Mouse (Mus musculus) granulocyte monocyte progenitor cell, adult 5-6 weeks (primary cell): ENCODE results near the gene Lsmem1. TPM values are rescaled to one million over a fixed set of nuclear protein-coding genes. Genes with fewer than 3 reads are reported as not detected.

Experiments used
- ATAC-seq: replicated peaks from 2 replicates; pipeline ENCODE4 v1.8.0; 2016; ENCODE audit warnings: mild to moderate bottlenecking, moderate TSS enrichment, inconsistent platforms; ENCODE audit not compliant: poor library complexity, severe bottlenecking
- total RNA-seq, 2 experiments: library from RNA; stranded (forward) in 1 of 2; stranded (reverse) in 1 of 2; fragments of 200-712, 200-1000 nt in 1 of 2; fragments of >200 nt in 1 of 2; fragmentation: Nextera tagmentation in 1 of 2; gene quantifications; 2 replicates each; pipeline ENCODE4 v1.2.3; 2014 to 2017

Gene Lsmem1
- not detected in 2 replicates for total RNA-seq (2014; fragmentation: Nextera tagmentation)
- total RNA-seq (2017) = 0.52 TPM in 1 of 2 replicates, not detected in the other

- no peak for ATAC-seq
Measured at GRCm38 (mm10) chr12:40199302-40199701, at the start of gene Lsmem1. Gene Lsmem1, minus strand, starts transcription at chr12:40199490.

- ATAC-seq = peak; percentile 91
Measured at GRCm38 (mm10) chr12:40248454-40249180, 49.3 kb upstream of the Lsmem1 start, which contains the start of gene Ifrd1. Gene Ifrd1, minus strand, starts transcription at chr12:40248504.

GRCm38 (mm10) chr12:40247976-40248375 is 48.7 kb upstream of the Lsmem1 start:
- ATAC-seq = peak; percentile 43

- ATAC-seq = 0 out of 2 replicates have a peak, but pooled peaks have one; percentile 6
Measured at GRCm38 (mm10) chr12:40247384-40247783, 48.1 kb upstream of the Lsmem1 start.

GRCm38 (mm10) chr12:40245434-40245970 is 46.2 kb upstream of the Lsmem1 start:
- peak; percentile 54 for ATAC-seq

GRCm38 (mm10) chr12:40244926-40245325 is 45.6 kb upstream of the Lsmem1 start:
- no peak for ATAC-seq

- ATAC-seq = no peak
Measured at GRCm38 (mm10) chr12:40243821-40244221, 44.5 kb upstream of the Lsmem1 start.

- ATAC-seq = no peak
Measured at GRCm38 (mm10) chr12:40243241-40243640, 44.0 kb upstream of the Lsmem1 start.

- ATAC-seq = no peak
Measured at GRCm38 (mm10) chr12:40239161-40239560, 39.9 kb upstream of the Lsmem1 start.

GRCm38 (mm10) chr12:40232231-40232630 is 32.9 kb upstream of the Lsmem1 start:
- no peak for ATAC-seq

GRCm38 (mm10) chr12:40231632-40232031 is 32.3 kb upstream of the Lsmem1 start:
- no peak for ATAC-seq

GRCm38 (mm10) chr12:40224171-40224880 is 25.0 kb upstream of the Lsmem1 start:
- no peak for ATAC-seq

- ATAC-seq = no peak
Measured at GRCm38 (mm10) chr12:40223676-40224075, 24.4 kb upstream of the Lsmem1 start.

GRCm38 (mm10) chr12:40223082-40223619 is 23.9 kb upstream of the Lsmem1 start:
- peak; percentile 75 for ATAC-seq

GRCm38 (mm10) chr12:40222251-40223081 is 23.2 kb upstream of the Lsmem1 start:
- ATAC-seq = peak; percentile 47

- ATAC-seq = no peak
Measured at GRCm38 (mm10) chr12:40221611-40222010, 22.3 kb upstream of the Lsmem1 start.

- ATAC-seq = no peak
Measured at GRCm38 (mm10) chr12:40220896-40221295, 21.6 kb upstream of the Lsmem1 start.

- no peak for ATAC-seq
Measured at GRCm38 (mm10) chr12:40220001-40220570, 20.8 kb upstream of the Lsmem1 start.

GRCm38 (mm10) chr12:40218430-40218945 is 19.2 kb upstream of the Lsmem1 start:
- ATAC-seq = no peak
